Mouse (Mus musculus) cerebellum, adult 8-10 months (tissue): ENCODE results near the gene Arhgap24.

Experiments used
- DNase-seq: peaks from one replicate; pipeline ENCODE4 v3.0.0; 2022

Arhgap24 gene

GRCm38 (mm10) chr5:102591422-102591821, 110.2 kb downstream of the Arhgap24 start:
- DNase-seq, result no peak

DNA sequence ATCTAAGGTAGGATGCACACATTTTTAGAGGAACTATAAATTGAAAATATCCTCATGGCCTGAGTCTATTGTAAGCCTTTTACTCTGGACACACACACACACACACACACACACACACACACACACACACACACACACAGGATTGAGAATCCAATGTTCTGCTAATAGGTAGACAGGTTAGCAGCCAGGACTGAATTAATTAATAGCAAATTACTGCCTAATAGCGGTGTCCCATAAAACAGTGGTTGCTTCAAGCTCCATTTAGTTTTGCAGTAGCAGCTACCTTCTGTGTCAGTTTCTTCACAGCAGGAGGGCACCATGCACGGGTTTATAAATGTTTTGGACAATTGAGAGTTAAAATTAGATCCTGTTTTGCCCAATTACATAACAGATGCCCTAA, 111.9 kb downstream of the Arhgap24 start:
- no peak for DNase-seq

- DNase-seq, result no peak
Observed at GRCm38 (mm10) chr5:102599102-102599501, 117.9 kb downstream of the Arhgap24 start.

- no peak for DNase-seq
Observed at GRCm38 (mm10) chr5:102613571-102613970, 132.4 kb downstream of the Arhgap24 start.

DNA sequence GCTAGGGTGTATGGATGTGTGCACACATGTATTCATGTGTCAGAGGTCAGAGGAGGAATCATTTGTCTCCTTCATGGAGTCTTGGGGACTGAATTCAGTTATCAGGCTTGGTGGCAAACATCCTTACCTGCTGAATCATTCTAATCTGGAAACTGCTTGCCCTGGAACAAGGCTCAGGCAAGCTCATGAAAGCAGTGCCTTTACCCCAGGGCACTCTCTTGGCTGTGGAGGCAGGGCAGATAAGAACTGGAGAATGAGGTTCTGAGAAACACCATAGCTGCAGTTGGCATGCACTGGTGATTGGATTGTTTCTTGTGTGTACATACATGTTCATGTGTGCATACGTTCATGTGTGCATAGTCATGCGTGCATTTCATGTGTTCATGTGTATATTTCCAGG, 132.9 kb downstream of the Arhgap24 start:
- no peak for DNase-seq

DNA sequence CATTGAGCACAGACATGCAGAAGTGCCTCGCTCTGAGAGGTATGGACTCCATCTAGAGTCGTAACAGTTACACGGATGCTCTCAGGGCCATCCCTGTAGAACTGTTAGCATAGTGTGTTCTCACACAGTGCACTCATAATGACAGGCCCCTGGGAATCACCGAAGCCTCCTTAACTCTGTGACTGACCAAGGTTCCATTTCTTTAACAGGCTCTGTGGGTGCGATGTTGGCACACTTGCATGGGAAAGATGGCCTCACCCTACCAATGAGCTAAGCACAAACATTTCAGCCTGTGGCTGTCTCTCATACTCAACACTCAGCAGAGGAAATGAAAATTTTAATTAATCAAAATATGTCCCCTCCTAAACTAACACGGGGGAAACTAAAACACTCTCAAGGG, 134.1 kb downstream of the Arhgap24 start:
- DNase-seq, result no peak

DNA sequence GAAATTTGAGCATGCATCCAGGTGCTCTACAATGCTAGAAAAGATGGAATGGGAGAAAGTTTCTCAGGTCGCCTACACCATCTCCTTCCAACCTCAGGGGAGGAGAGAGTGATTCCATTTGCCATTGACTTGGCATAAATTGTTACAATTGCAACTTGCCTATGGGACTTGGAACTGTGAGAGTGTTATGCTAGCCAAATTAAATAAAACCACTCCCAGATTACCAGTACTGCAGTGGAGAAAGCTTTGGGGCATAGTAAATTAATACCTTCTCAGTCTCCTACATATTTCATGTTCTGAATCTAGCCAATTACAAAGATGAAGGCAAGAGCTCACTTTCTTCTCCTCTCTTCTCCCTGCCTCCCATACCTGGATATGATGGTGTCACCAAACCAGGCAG, 139.8 kb downstream of the Arhgap24 start:
- DNase-seq, result no peak

DNA sequence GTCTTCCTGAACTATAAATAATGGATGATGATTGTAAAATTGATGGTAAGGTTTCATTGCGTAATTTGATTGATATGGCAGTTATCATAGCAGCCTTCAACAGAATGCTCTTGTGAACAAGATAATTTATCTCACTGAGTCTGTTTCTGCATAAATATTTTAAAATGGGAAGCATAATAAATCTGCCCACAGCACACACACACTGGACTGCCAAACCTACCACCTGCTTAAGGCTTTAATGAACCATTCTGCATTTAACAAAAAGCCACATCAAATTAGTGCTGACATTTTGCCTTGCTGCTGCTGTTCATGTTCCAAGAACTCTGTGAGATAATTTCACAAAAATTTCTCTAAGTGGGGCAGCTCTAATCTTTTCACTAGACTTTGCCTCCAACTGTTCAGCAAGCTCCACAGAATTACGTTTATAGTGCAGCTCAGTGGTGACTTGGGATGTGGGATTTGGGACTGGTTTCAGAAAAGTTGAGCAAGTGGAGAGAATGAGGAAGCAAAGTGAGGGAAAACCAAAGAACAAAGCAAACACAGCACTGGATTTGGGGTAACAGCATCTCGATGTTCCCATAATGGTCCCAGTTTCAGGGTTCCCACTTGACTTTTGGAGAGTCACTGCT, 142.7 kb downstream of the Arhgap24 start:
- no peak for DNase-seq

- DNase-seq, result no peak
Observed at GRCm38 (mm10) chr5:102626671-102627070, 145.5 kb downstream of the Arhgap24 start.

DNA sequence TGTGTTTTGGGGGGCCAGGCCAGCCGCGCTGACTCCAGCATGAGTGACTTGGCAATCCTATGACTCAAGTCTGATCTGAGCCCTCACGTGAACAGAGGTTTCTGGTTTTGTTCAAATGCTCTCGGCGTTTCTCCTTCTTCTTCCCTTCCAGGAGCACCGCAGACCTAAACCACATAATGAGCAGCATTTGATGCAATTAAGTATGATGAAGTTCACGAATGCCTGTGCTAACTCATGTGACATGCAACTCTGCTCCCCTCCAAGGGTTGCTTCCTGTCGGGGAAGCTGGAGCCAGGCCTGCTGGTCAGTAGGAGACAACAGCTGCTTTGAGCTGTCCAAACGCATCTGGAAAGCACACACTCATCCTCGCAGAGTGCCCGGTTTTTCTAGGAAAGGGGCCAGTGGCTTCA, 148.2 kb downstream of the Arhgap24 start:
- DNase-seq, result no peak

GRCm38 (mm10) chr5:102635591-102635990, 154.4 kb downstream of the Arhgap24 start:
- no peak for DNase-seq

DNA sequence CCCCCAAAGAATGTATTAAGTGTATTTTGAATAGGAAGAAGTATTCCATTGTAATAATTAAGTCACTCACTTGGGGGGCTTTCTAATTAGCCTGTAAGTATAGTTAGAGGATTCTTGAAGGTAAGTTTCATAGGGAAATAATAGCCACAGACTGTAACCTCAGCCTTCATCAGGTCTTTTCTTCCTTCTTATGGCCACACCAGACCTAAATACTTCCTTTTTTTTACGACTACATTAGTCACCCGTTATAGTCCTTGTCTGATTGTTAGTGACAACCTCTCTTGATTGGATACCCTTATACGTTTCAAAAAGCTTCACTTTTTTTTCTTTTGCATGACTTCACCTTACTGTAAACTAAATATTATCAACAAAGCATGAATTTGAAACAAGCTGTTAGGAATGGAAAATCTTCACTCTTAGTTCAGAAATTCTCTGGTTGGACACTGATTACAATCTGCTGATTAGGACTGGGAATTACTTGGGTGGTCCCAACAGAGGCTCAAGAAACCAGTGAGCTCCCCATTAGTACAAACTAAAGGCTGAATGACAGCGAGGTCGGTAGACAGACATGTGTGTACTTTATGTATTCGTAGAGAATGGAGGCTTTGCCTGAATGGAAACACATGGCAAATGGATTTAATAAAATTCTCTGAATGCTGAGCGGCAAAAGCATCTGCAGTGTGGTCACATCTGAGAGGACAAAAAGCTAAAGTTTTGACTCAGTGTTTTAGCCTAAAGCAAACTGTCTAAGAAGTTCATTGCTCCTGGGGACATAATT, 158.8 kb downstream of the Arhgap24 start:
- no peak for DNase-seq

DNA sequence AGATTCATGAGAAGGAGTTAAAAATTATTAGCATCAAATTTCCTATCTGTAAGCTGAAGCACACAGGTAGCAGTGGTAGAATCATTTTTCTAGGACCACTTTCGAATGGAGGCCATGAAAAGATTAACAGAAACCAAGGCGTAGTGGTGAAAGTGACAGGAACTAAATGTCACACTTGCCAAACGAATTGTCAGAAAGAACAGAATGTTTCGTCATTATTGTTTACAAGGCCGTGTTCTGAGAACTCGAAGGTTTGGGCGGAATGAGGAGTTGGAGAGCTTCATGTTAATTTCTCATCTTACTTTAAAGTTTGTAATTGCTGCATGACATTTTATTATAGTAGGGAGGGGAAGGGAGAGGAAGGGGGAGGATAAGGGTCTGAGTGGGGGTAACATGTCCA, 162.2 kb downstream of the Arhgap24 start:
- no peak for DNase-seq

- DNase-seq, result no peak
Observed at GRCm38 (mm10) chr5:102643820-102644219, 162.6 kb downstream of the Arhgap24 start.

GRCm38 (mm10) chr5:102659061-102659460, 177.9 kb downstream of the Arhgap24 start:
- no peak for DNase-seq

- no peak for DNase-seq
Observed at GRCm38 (mm10) chr5:102664988-102665726, 184.0 kb downstream of the Arhgap24 start.

DNA sequence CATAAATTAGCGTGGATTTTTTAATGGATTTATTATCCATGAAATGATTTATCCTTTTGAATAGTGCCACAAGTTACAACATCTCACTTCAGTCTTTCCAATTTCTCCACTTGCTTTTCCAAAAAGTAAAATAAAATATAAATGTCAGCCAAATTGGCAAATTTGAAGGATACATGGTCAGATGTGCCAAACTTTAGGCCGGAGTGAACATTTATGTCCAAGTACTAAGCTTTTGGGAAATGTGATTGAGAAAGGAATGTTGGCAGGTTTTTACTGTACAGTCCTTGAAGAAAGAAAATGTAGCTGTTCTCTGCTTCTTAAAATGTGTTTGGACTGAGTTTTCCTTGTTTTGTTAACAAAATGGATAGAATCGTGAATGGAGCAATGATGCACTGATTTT, 185.7 kb downstream of the Arhgap24 start:
- DNase-seq, result no peak

GRCm38 (mm10) chr5:102667754-102668575, 186.8 kb downstream of the Arhgap24 start:
- DNase-seq, result no peak

- DNase-seq, result no peak
Observed at GRCm38 (mm10) chr5:102670206-102670605, 189.0 kb downstream of the Arhgap24 start.

DNA sequence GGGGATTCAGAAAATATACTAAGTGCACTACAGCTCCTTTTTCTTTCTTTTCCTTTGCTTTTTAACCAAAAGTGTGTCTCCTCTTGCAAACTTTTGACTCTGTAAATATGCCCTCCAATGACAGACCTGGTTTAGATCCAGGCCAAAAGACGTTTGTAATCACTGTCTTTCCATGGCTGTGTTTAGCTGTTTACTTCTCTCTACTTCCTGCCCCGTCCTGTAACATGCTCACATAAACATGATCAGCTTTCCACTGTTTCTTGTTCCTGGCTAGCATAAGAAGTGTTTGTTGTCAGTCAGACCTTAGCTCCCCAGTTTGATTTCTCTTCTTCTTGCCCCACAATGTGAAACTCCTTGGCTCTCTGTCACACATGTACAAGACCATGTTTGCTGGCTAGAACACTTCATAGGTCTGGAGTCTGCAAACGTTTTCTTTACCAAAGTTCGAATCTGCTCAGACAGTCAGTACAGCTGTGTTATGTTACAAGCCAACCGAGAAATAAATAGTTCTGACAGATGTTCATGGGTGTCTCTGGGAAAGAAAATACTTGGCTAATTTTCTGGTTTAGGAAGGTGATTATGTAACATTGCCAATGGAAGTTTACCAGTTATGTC, 189.6 kb downstream of the Arhgap24 start:
- no peak for DNase-seq

GRCm38 (mm10) chr5:102675326-102675725, 194.1 kb downstream of the Arhgap24 start:
- DNase-seq, result no peak

DNA sequence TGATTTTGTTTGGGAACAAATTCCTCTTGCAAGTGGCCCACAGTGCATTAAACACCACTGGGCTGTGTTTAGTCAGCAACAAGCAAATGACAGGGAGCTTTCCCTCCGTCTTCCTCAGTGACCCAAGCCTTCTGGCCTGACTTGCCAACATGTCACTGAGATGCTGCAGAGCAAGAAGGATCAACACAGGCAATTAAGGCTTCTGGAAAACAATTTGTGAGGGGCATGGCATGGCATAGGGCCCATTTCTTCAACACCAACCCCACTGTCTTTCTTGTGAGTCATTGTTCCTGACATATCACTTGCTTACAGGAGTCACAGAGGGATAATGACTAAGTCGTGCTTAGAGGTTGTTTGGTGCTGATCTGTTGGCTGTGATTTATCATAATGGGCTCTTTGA, 196.0 kb downstream of the Arhgap24 start:
- no peak for DNase-seq

DNA sequence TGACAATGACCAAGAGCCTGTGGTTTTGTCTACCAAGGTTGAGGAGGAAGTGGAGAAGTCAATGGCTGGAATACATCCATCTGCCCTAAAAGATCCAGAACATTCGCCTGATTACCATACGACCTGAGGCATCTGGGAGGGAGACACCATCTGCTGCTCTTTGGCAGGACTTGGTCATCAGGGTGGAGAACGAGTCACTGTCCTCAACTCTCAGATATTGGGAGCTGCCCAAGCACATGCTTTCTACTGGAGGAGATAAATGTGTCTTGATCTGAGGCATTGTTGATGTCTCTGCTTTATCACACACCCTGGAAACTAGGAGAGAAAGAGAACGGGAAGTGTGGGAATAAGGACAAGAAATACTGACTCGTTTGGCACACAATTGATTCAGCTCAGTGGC, 206.5 kb downstream of the Arhgap24 start:
- peak; percentile 46 for DNase-seq
